Mouse (Mus musculus) G1E (cell line): ENCODE data around the gene Gramd1b.

Experiments used
- CTCF ChIP-seq: IDR thresholded peaks from 2 replicates; pipeline ENCODE4 v1.5.1; 2012; ENCODE audit warnings: low read depth, low read length, inconsistent platforms, mixed read lengths
- GATA1 ChIP-seq: IDR thresholded peaks from 2 replicates; pipeline ENCODE4 v1.6.1; 2012; ENCODE audit warnings: borderline replicate concordance, low read length, inconsistent platforms, mixed read lengths
- GATA2 ChIP-seq: IDR thresholded peaks from 2 replicates; pipeline ENCODE4 v1.6.1; 2012; ENCODE audit warnings: low read depth, low read length, inconsistent platforms, borderline replicate concordance

GRCm38 (mm10) chr9:40400854-40401253, 130.3 kb downstream of the Gramd1b start:
- TF ChIP-seq GATA2 (no peak), CTCF (no peak), GATA1 (no peak)
